Mouse (Mus musculus) gastrocnemius, adult 2 months (tissue): ENCODE results near the gene Etv3. TPM values are rescaled to one million over a fixed set of nuclear protein-coding genes. Genes with fewer than 3 reads are reported as not detected.

ENCODE experiments used
- DNase-seq: peaks from one replicate; pipeline ENCODE4 v3.0.0; 2022
- H3K27ac ChIP-seq: fragments of 200-600 bp; 2 replicates; pipeline ENCODE4 v1.8.1; 2022; ENCODE audit warnings: mild to moderate bottlenecking
- H3K4me3 ChIP-seq: fragments of 200-600 bp; 2 replicates; pipeline ENCODE4 v1.8.1; 2022; ENCODE audit warnings: mild to moderate bottlenecking, moderate library complexity
- CTCF ChIP-seq: fragments of 200-600 bp; IDR thresholded peaks from 2 replicates; pipeline ENCODE4 v1.8.1; 2022; ENCODE audit warnings: antibody characterized with exemption, mild to moderate bottlenecking, moderate library complexity
- intact Hi-C: fragments of 180-260 bp; cut with DNase I; formaldehyde crosslinking; loops from one replicate; pipeline ENCODE4 v1.15.1; 2025
- total RNA-seq, 2 experiments: library from RNA; stranded (reverse); gene quantifications; 2 replicates each; pipeline ENCODE4 v1.2.3; 2021

Etv3 gene
- total RNA-seq, 2 experiments from 2014 or later = 9.5 to 10.6 TPM

- intact Hi-C loops = loop anchor here (5.0 kb wide), 1 partner anchor 183 kb away; no protein-coding TSS in a partner anchor
- no peak overlapping the region for H3K27ac ChIP-seq
- H3K4me3 ChIP-seq = no peak overlapping the region
- TF ChIP-seq CTCF = no peak
- DNase-seq = no peak
Measured at GRCm38 (mm10) chr3:87504749-87505425, 20.3 kb upstream of the Etv3 start.

- Histone ChIP-seq H3K27ac (no peak overlapping the region), H3K4me3 (no peak overlapping the region)
- TF ChIP-seq CTCF = no peak
- intact Hi-C loops = no loop called here
- DNase-seq = no peak
Measured at GRCm38 (mm10) chr3:87506456-87507416, 18.5 kb upstream of the Etv3 start.

GRCm38 (mm10) chr3:87508205-87508901, 16.9 kb upstream of the Etv3 start:
- intact Hi-C loops = loop anchor here (1.0 kb wide), 1 partner anchor 54 kb away; no protein-coding TSS in a partner anchor
- Histone ChIP-seq H3K4me3 (peak overlapping the region; percentile 59), H3K27ac (peak overlapping the region; percentile 71)
- peak; percentile 87 for DNase-seq
- peak; percentile 98; the same call in 1 of the 2 replicates for TF ChIP-seq CTCF

- H3K27ac ChIP-seq = peak overlapping the region; percentile 71
- DNase-seq = peak; percentile 54
- peak overlapping the region; percentile 59 for H3K4me3 ChIP-seq
- TF ChIP-seq CTCF = no peak
- intact Hi-C loops = no loop called here
Measured at GRCm38 (mm10) chr3:87509061-87509460, 16.1 kb upstream of the Etv3 start.

GRCm38 (mm10) chr3:87510832-87511231, 14.4 kb upstream of the Etv3 start:
- TF ChIP-seq CTCF = no peak
- DNase-seq = no peak
- intact Hi-C loops = no loop called here
- no peak overlapping the region for H3K4me3 ChIP-seq
- H3K27ac ChIP-seq = no peak overlapping the region

GRCm38 (mm10) chr3:87511971-87512765, 13.0 kb upstream of the Etv3 start:
- intact Hi-C loops = no loop called here
- Histone ChIP-seq H3K4me3 (no peak overlapping the region), H3K27ac (no peak overlapping the region)
- no peak for TF ChIP-seq CTCF
- DNase-seq = no peak

- intact Hi-C loops = no loop called here
- Histone ChIP-seq H3K27ac (peak overlapping the region; percentile 35), H3K4me3 (peak overlapping the region; percentile 41)
- no peak for TF ChIP-seq CTCF
- DNase-seq = peak; percentile 40
Measured at GRCm38 (mm10) chr3:87515567-87516081, 9.6 kb upstream of the Etv3 start.

- no peak for DNase-seq
- H3K4me3 ChIP-seq = no peak overlapping the region
- intact Hi-C loops = no loop called here
- TF ChIP-seq CTCF = no peak
- H3K27ac ChIP-seq = no peak overlapping the region
Measured at GRCm38 (mm10) chr3:87518425-87518824, 6.8 kb upstream of the Etv3 start.

- no peak overlapping the region for H3K4me3 ChIP-seq
- intact Hi-C loops = loop anchor here (10.0 kb wide), 1 partner anchor 1376 kb away; the partner anchor contains the start of gene Rps3a1
- no peak for DNase-seq
- H3K27ac ChIP-seq = no peak overlapping the region
- no peak for TF ChIP-seq CTCF
Measured at GRCm38 (mm10) chr3:87521126-87521525, 4.1 kb upstream of the Etv3 start.

- Histone ChIP-seq H3K4me3 (no peak overlapping the region), H3K27ac (no peak overlapping the region)
- no peak for TF ChIP-seq CTCF
- DNase-seq = no peak
- intact Hi-C loops = loop anchor here (10.0 kb wide), 1 partner anchor 1377 kb away; the partner anchor contains the start of gene Rps3a1
Measured at GRCm38 (mm10) chr3:87521833-87522232, 3.4 kb upstream of the Etv3 start.

GRCm38 (mm10) chr3:87523701-87524100, 1.5 kb upstream of the Etv3 start:
- H3K27ac ChIP-seq = no peak overlapping the region
- no peak for DNase-seq
- H3K4me3 ChIP-seq = no peak overlapping the region
- TF ChIP-seq CTCF = no peak
- intact Hi-C loops = loop anchor here (10.0 kb wide), 1 partner anchor 1379 kb away; the partner anchor contains the start of gene Rps3a1
